Mouse (Mus musculus) myocyte (in vitro differentiated cells): Measurements from ENCODE around the gene Flot1.

Experiments used
- MAX ChIP-seq: IDR thresholded peaks from one replicate; pipeline ENCODE4 v1.6.1; 2011; ENCODE audit warnings: low read depth, mild to moderate bottlenecking, control low read depth
- MYOD1 ChIP-seq, 3 experiments: IDR thresholded peaks; one replicate each; pipeline ENCODE4 v1.6.1; 2011; ENCODE audit warnings: control low read depth in 2 of 3, low read depth in 2 of 3, mild to moderate bottlenecking in 2 of 3, moderate library complexity in 1 of 3; ENCODE audit not compliant: insufficient read length in 2 of 3, control insufficient read depth in 1 of 3
- MYOG ChIP-seq, 3 experiments: IDR thresholded peaks; one replicate each; pipeline ENCODE4 v1.6.1; 2011; ENCODE audit warnings: control low read depth in 2 of 3, low read depth in 2 of 3, mild to moderate bottlenecking in 2 of 3; ENCODE audit not compliant: insufficient read length in 2 of 3, control insufficient read depth in 1 of 3, insufficient read depth in 1 of 3
- POLR2A ChIP-seq: IDR thresholded peaks from one replicate; pipeline ENCODE4 v1.6.1; 2011; ENCODE audit warnings: low read depth, mild to moderate bottlenecking, control low read depth, moderate library complexity; ENCODE audit not compliant: insufficient read length
- POLR2AphosphoS2 ChIP-seq: IDR thresholded peaks from one replicate; pipeline ENCODE4 v1.6.1; 2011; ENCODE audit warnings: low read depth, control low read depth; ENCODE audit not compliant: insufficient read length
- SRF ChIP-seq: IDR thresholded peaks from one replicate; pipeline ENCODE4 v1.6.1; 2011; ENCODE audit warnings: low read depth; ENCODE audit not compliant: control insufficient read depth, insufficient read length
- TCF12 ChIP-seq: IDR thresholded peaks from one replicate; pipeline ENCODE4 v1.6.1; 2011; ENCODE audit warnings: mild to moderate bottlenecking, control low read depth; ENCODE audit not compliant: poor library complexity, insufficient read depth, severe bottlenecking
- TCF3 ChIP-seq: IDR thresholded peaks from one replicate; pipeline ENCODE4 v1.6.1; 2011; ENCODE audit warnings: low read depth, control low read depth; ENCODE audit not compliant: insufficient read length
- USF1 ChIP-seq: IDR thresholded peaks from one replicate; pipeline ENCODE4 v1.6.1; 2011; ENCODE audit warnings: low read depth, mild to moderate bottlenecking, control low read depth, moderate library complexity

DNA sequence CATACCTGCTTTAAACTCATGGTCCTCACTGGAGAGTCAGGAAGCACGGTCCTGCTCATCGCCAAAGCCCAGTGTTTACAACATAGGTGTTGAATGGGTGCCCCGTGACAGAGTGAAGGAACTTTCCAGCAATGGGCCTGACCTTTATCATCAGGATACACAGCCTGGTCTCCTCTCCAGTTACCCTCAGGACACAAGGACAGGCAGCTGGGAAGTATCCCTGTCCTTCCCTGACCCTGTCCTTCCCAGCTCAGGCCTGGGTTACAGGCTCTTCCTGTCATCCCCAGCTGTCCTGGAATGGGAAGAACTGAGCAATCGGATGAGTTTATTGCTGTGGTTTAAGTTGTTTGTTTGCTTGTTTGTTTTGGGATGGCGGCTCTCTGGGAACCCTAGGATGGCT, 40.1 kb upstream of the Flot1 start:
- TF ChIP-seq POLR2A = no peak
- TF ChIP-seq POLR2AphosphoS2 = no peak
- no peak for TF ChIP-seq SRF
- no peak for TF ChIP-seq MYOD1 (IDR thresholded peaks at IDR 0.05; ENCODE audit: control insufficient read depth in 1 of 3, insufficient read length in 2 of 3, low read depth in 2 of 3)
- no peak for TF ChIP-seq USF1
- TF ChIP-seq MAX = no peak
- TF ChIP-seq TCF3 = no peak
- TF ChIP-seq MYOG (IDR thresholded peaks at IDR 0.05; ENCODE audit: control insufficient read depth in 1 of 3, insufficient read depth in 1 of 3, insufficient read length in 2 of 3, low read depth in 2 of 3) = no peak
- TF ChIP-seq TCF12 = no peak
